8 mouse cellular contexts compared by ENCODE assay signal in genomic region chrX:119724868-119725267, GRCm38 (mm10).
"Had no signal": no experiment of that assay in that cellular context is flagged by ENCODE, and none has a peak within 500 bp of the region (broad histone marks: within the 10 kb centered on the region; RNA-seq: fewer than 3 reads in every experiment).

No protein-coding gene starts in this region.

- DNase-seq: kidney, adult 9 months; kidney, postnatal 36 days; liver, embryonic 13.5 days; liver, postnatal 0 days; lung, postnatal 14 days; right cerebral cortex, adult 18-20 months; right cerebral cortex, postnatal 25 days; thymus, postnatal 4 days had no signal
